Mouse (Mus musculus) thymus, postnatal 10 days (tissue): ENCODE measurements around the gene Kcnma1.

ENCODE experiments used
- DNase-seq, 2 experiments: peaks; one replicate each; pipeline ENCODE4 v3.0.0; 2021; ENCODE audit warnings: low spot score in 2 of 2

Kcnma1 gene

DNA sequence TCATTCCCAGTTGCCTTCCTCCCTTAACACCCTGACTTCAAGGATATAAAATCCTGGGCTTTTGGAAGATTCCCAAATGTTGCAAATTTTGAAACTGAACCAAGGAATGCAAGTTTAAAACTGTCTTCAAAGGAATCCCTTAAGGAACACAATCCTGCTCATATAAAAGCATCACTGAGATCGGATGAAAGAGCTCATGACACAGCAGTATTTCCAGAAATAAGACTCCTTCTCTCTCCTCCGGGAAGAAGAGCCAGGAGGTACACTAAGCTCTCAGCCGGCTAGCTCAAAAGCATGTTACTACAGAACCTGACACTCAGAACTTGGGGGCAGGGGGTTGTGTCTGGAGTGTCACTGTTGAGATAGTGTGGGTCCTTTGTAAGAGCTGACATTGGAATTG is 325.8 kb downstream of the Kcnma1 start:
- DNase-seq = no peak

DNA sequence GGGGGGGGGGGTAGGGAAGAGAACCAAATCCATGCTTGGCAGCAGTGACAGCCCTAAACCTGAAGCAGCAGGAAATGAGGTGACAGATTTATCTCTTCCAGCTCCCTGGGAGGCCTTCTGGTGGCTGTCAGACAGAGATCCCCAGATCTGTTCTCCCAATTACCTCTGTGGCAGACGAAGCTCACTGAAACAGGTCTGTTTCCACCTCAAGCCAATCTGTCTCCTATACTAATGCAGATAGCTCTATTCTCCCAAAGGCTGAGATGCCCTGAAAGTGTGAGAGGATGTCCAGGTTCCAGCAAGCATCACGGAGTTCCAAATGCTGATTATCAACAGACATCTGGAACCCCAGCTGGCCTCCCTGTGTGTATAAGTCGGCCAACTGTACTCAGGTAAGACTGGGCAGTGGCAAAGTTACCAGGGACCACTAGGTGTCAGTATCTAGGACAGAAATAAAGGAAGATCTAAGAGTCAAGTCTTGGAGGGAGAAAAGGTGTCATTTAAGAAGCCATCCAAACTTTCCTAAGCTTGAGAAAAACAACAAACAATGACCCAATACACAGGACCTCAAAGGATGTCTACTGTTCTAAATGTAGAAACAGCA is 329.7 kb downstream of the Kcnma1 start:
- DNase-seq = no peak

DNA sequence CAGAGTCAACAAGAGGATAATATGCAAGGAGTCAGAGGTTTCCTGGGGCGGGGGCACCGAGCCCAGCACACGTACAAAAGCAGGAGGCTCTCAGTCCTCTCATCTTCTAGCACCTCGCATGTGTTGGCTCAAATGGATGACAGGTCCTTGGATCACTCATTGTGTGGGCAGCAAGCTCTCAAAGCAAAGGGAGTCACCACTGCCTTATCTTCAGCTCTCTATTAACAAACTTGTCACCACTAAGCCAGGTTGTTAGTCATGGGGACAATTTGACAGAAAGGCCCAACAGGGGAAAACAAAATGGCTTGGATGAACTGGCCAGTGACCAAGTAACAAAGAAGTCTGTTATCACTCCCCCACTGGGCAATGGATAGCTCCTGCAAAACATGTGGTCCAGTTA is 331.5 kb downstream of the Kcnma1 start:
- DNase-seq = no peak

- DNase-seq = peak in 1 of 2 experiments; percentile 9
These were observed 334.9 kb downstream of the Kcnma1 start for GRCm38 (mm10) chr14:23679378-23679777.

- no peak for DNase-seq
These were observed 347.9 kb downstream of the Kcnma1 start for GRCm38 (mm10) chr14:23666420-23666819.

DNA sequence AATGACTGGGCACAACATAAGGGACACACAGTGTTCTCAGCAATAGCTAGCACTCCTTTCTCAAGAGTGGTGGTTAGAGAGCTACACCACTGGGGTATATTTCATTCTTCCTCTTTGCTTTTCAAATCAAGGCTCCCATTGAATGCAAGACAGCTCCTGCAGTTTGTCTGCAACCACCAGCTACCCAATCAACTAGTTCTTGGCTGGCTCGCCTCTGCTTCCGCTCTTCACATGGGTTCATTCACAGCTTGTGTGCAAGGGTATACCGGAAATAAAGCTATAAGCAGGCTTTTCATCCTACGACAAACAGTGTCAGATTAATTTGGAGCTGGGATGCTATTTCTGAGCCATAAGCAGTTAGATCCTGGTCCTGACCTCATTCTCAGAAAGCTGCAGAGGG is 362.6 kb downstream of the Kcnma1 start:
- DNase-seq = no peak

DNA sequence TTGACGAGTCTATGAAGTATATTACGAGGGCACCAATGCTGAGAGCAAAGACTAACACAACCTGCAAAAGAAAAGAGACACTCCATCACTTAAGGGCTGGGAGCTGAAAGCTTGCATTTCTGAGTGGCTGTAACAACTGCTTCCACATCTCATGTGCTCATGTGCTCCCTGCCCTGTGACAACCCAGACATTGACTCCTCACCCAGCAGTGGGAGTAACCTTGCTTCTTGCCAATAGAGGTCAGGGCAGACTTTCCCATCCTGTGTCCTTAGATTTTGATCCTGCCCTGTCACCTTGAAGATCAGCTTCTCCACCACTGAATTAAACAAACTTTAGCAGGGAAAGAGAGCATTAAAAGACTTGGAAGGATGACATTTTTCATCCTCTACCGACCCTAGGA is 364.2 kb downstream of the Kcnma1 start:
- DNase-seq = no peak

GRCm38 (mm10) chr14:23645361-23646063 is 368.8 kb downstream of the Kcnma1 start:
- DNase-seq = no peak

DNA sequence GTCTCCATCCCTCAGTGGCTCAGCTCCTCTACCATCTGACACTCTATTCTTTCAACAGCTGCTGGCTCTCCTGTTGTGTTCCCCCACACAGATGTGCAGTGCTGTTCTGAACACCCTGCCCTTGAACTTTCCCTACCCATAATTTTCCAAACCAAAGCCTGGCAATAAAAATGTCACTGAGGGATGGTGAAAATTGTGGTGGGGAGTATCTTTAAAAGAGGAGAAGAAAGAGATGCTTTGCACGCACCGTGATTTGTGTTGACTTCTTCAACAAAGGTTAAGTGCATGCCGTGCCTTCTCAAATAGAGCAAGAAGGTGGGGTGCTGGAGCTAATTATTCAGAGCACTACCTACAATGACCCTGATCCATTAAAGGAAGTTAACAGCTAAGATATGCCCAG is 371.1 kb downstream of the Kcnma1 start:
- no peak for DNase-seq

DNA sequence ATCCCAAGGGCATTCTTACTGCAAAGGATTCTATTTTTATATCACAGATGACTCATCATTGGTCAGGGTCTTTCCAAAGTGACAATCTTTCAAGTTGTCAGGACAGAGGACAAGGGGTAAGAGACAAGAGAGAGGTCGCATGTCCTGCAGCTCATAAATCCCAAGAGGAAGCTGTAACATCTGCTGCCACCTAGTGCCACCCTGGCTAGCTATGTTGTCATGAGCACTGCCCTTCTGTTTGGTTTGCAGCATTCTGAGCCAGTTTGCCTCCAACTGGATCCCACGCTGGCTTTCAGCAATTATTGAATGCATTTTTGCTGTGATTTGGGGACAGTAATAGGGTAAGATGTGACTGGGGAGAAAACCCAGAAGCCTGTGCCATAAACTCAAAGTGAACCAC is 373.6 kb downstream of the Kcnma1 start:
- DNase-seq = no peak

DNA sequence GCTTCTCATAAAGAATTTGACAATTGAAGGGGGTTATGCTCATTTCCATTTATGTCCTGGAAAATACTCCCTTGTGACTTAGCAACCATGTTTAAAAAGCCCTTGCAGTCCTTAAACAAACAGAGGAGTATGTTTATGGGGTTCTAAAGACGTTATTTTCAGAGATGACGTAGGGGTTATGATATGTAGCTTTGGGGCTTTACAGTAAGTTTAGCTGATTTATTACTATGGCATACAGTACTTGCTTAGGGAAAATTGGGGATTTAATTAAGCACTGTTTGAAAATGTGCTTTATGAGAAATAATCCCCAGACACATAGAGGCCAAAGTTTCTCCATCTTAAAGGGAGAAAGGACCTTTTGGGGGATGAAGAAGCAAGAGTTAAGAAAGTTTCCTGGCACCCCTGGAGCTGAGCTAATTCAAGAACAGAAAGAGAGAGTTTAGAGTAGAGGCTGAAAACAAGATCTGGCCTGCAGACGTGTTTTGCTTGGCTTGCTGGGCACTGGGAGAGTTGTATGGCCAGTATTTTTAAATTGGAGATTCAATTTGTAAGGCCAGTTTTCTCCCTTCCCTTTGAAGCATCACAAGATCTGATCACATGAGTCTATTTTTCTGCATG is 376.1 kb downstream of the Kcnma1 start:
- no peak for DNase-seq

DNA sequence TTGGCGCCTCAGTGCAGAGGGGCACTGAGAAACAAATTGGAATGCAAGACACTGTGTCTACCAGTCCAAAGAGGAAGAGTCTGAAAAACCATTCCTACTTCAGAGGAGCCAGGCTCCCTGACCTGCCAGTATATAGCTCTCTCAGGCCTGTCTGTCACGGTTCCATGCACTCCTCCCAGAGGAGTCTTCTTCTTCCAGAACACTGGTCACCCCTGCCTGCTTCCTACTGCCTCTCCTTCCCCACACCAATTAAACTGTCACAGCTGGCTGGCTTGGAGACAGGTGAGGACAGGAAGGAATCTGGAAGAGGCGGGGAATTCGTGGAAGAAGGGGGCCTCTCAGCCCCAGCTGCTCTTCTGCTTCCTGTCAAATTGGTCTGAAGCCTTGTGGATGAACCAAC is 378.4 kb downstream of the Kcnma1 start:
- DNase-seq = no peak

DNA sequence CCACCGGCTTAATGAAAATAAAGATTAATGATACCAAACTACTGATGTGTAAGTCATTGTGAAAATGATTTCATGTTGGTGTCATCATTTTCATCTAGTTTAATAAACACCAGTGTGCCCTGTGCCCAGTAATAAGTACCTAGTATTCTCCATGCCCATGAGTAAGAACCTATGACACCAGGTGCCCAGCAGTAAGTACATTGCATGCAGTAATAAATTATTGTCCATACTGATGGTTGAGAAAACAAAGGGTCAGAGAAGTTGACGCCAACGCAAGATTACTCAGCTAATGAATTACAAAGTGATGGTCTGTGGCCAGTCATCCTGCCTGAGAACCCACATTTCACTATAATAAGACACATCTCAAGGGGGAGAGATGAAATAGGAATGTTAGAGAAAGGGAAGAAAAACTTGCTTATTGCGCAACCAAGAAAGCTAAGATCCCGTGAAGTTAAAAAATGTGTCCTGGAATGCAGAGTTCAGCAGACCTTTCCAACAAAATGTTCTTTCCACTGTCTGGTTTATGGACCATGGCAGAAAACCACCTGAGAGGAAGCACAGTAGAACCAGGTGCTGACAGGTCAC is 381.2 kb downstream of the Kcnma1 start:
- no peak for DNase-seq

DNA sequence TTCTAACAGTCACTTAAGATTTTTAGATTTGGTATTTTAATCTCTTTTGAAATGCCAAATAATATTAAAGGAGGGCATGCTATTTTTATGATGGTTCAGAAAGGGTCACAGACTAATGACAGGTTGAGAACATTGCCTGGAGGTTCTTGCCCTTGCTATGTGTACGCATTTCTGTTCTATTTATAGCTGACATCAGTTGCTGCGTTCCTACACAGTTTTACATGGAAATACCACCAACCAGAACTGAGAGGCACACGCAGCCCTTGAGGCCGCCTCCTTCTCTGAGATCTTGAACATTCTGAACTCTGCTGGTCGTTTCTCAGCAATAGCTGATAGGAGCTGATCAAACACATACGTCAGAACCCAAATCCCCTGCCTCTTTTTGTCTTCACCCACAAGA is 387.4 kb downstream of the Kcnma1 start:
- no peak for DNase-seq

DNA sequence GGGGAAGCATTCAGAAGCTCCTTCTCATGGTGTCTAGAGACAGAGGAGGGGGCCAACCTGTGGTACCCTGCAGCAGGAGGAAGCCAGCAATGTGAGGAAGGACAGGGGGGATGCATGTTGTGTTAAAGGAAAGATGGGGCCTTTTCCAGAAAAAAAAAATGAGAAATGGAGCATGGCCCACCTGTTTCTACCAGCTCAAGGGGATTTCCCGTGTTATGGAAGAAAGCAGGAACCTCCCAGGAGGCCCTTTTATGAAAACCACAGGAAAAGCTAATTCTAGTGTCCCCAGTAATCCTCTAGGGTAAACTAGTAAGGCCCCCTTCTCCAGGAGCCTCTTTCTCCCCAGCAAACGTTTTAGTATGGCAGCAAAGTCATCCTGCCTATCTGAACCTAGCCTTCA is 388.2 kb downstream of the Kcnma1 start:
- DNase-seq = no peak

- no peak for DNase-seq
These were observed 388.9 kb downstream of the Kcnma1 start for GRCm38 (mm10) chr14:23625436-23625835.

GRCm38 (mm10) chr14:23624455-23624854 is 389.8 kb downstream of the Kcnma1 start:
- DNase-seq = no peak

DNA sequence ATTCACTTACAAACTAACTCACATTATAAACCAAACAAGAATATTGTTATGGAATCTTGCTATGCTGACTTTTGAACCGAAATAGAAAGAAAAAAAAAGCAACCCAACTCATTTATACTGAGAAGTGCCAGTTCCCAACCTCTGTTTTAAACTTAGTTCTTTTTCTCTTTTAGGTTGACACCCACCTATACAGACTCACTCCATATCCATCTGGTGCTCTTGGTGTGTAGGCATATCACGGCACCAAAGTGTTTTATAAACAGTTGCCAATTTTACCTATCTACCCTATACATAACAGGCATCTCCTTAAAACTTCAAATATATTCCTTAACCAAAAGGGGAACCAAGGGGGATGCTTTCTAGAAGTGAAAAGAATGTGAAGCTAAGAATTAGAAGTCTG is 393.6 kb downstream of the Kcnma1 start:
- DNase-seq = no peak

DNA sequence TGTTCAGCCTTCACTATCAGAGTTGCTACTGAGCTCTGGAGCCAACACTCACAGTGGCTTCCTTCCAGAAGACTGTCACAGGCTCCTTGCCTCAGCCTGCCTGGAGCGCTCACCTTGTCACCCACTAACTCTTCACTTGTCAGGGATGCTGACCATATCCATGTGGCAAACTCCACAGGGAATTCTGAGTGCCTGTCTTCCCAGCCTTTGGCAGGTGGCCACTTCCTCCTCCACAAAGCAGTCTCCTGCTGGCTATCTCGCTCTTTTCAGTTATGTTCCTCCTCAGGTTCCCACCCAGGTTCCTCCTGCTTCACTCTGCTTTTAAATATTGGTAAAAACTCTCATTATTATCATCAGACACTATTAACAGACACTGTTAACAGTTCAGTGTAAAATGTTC is 395.3 kb downstream of the Kcnma1 start:
- DNase-seq = no peak

DNA sequence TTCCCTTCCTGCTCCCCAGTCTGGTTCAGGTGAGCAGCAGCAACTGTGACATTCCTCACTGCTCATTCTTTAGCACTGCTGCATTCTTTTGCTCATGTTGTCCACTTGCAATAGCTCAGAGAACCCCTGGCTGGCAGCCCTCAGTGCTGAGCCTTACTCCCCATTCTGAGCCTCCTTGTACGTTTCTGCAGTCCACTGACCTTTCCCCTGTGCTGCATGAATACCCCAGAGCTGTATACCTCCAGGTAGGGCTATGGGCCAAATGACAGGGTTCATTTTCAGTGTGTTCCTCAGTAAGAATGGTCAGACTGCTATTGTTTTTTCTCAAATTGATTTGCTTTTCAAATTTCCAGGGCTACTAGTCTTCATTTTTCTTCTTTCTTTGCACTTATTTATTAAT is 396.2 kb downstream of the Kcnma1 start:
- DNase-seq = no peak

GRCm38 (mm10) chr14:23610054-23610453 is 404.2 kb downstream of the Kcnma1 start:
- DNase-seq = no peak

GRCm38 (mm10) chr14:23605740-23606139 is 408.6 kb downstream of the Kcnma1 start:
- no peak for DNase-seq

GRCm38 (mm10) chr14:23602937-23603336 is 411.4 kb downstream of the Kcnma1 start:
- DNase-seq = no peak
